Mouse (Mus musculus) spleen, adult 2 months (tissue): ENCODE results near the gene Zdhhc4.

ENCODE experiments used
- CTCF ChIP-seq: fragments of 200-500 bp; IDR thresholded peaks from 2 replicates; pipeline ENCODE4 v1.5.1; 2011; ENCODE audit warnings: mild to moderate bottlenecking, inconsistent platforms; ENCODE audit not compliant: insufficient read depth, insufficient read length, insufficient replicate concordance; ENCODE audit errors: extremely low read depth
- POLR2A ChIP-seq: fragments of 200-500 bp; IDR thresholded peaks from 2 replicates; pipeline ENCODE4 v1.6.1; 2011; ENCODE audit warnings: low read depth, low read length, inconsistent platforms

DNA sequence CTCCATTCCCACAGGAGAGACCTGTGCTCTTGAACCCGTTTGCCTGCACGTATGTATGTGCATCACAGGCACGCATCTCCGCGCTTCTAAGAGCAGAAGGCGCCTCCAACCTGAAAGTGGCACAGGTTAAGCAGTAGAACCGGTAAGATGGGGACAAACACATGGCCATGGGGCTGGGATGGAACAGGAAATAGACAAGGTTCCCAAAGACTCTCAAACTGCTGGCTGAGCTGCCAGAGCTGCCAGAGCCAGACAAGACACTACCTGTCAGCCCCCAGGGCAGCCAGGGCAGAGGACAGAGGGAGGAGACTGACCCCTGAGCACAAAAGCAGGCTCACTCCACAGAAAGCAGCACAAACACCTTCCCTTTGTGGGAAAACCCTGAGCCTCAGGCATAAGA, 19.1 kb downstream of the Zdhhc4 start:
- TF ChIP-seq POLR2A (no peak), CTCF (no peak)
